Mouse (Mus musculus) midbrain, embryonic 11.5 days (tissue): ENCODE results near the gene Exoc6. TPM values are rescaled to one million over a fixed set of nuclear protein-coding genes. Genes with fewer than 3 reads are reported as not detected.

Experiments
- ATAC-seq: fragments of 200-750 bp; cut with Nextera tagmentation; 2 replicates; pipeline ENCODE4 v1.8.0; 2017; ENCODE audit warnings: moderate TSS enrichment, moderate library complexity; ENCODE audit not compliant: low FRiP score
- DNase-seq: peaks from one replicate; pipeline ENCODE4 v3.0.0; 2015; ENCODE audit warnings: low spot score; ENCODE audit errors: missing footprints
- H3K27ac ChIP-seq: fragments of 300-500 bp; sonication (generic); 2 replicates; pipeline ENCODE4 v1.5.1; 2014; ENCODE audit warnings: low read depth, low read length
- H3K27me3 ChIP-seq: fragments of 300-500 bp; sonication (generic); 2 replicates; pipeline ENCODE4 v1.6.1; 2014; ENCODE audit warnings: mild to moderate bottlenecking, low read length, moderate library complexity, mixed read lengths; ENCODE audit not compliant: control insufficient read depth, insufficient read depth
- H3K36me3 ChIP-seq: fragments of 300-500 bp; sonication (generic); 2 replicates; pipeline ENCODE4 v1.6.1; 2014; ENCODE audit warnings: mild to moderate bottlenecking, low read length, moderate library complexity, mixed read lengths; ENCODE audit not compliant: control insufficient read depth, insufficient read depth
- H3K4me1 ChIP-seq: fragments of 300-500 bp; sonication (generic); 2 replicates; pipeline ENCODE4 v1.6.1; 2014; ENCODE audit warnings: low read length; ENCODE audit not compliant: control insufficient read depth, insufficient read depth
- H3K4me2 ChIP-seq: fragments of 300-500 bp; sonication (generic); 2 replicates; pipeline ENCODE4 v1.6.1; 2014; ENCODE audit warnings: mild to moderate bottlenecking, moderate library complexity
- H3K4me3 ChIP-seq: fragments of 300-500 bp; sonication (generic); 2 replicates; pipeline ENCODE4 v1.5.1; 2014; ENCODE audit warnings: low read depth, low read length
- H3K9ac ChIP-seq: fragments of 300-500 bp; sonication (generic); 2 replicates; pipeline ENCODE4 v1.6.1; 2014; ENCODE audit warnings: low read length
- H3K9me3 ChIP-seq: fragments of 300-500 bp; sonication (generic); 2 replicates; pipeline ENCODE4 v1.6.1; 2016; ENCODE audit warnings: low read length; ENCODE audit not compliant: control insufficient read depth
- WGBS: fragments of 180-500 bp; shearing (Covaris S2); extraction: QIAGEN DNeasy Blood & Tissue Kit; methylation state at CpG from one replicate; pipeline ENCODE4 v1.1.7; 2014; 5-methylcytosine and 5-hydroxymethylcytosine counted together
- polyA plus RNA-seq: library from polyadenylated mRNA; unstranded; fragments of >200 nt; fragmentation: Nextera tagmentation; extraction: Ambion mirVana; gene quantifications from 2 replicates; pipeline ENCODE4 v1.2.1, GENCODE M21; 2014

Gene Exoc6
- polyA plus RNA-seq, 1 experiment from 2014 or later: 8.6 TPM

DNA sequence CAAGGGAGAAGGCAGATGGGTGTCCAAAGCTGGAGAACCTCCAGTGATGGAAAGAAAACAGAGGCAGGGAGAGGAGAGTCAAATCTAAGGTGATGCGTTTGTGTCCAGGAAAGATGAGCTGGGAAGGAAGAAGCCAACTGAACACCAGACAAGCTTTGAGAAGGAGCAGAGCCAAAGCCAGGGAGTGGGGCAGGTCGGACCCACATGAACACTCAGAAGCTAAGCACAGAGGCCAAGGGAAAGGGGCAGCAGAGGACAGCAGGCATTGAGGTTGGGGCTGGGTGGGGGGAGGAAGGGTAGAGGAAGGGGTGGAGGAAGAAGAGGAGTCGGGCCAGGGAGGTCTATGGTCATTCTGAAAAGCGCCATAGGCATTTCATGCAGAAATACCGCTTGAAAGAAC lies 17.0 kb upstream of the Exoc6 start:
- DNase-seq (no peak), ATAC-seq (no peak)
- no peak overlapping the region for H3K4me2 ChIP-seq
- H3K4me1 ChIP-seq: no peaks in the 10 kb centered on the region
- H3K36me3 ChIP-seq: no peaks in the 10 kb centered on the region
- H3K27me3 ChIP-seq: no peaks in the 10 kb centered on the region
- no peak overlapping the region for H3K9ac ChIP-seq
- H3K27ac ChIP-seq: no peak overlapping the region
- H3K4me3 ChIP-seq: no peak overlapping the region
- H3K9me3 ChIP-seq: no peaks in the 10 kb centered on the region
- 90% methylated on average over 5 of the region's 5 CpGs for WGBS

GRCm38 (mm10) chr19:37534737-37535365 lies 15.4 kb upstream of the Exoc6 start:
- no peaks in the 10 kb centered on the region for H3K27me3 ChIP-seq
- no peak overlapping the region for H3K27ac ChIP-seq
- H3K36me3 ChIP-seq: no peaks in the 10 kb centered on the region
- no peaks in the 10 kb centered on the region for H3K4me1 ChIP-seq
- no peaks in the 10 kb centered on the region for H3K9me3 ChIP-seq
- no peak overlapping the region for H3K4me2 ChIP-seq
- WGBS: 66% methylated on average over 3 of the region's 3 CpGs
- no peak for DNase-seq
- H3K4me3 ChIP-seq: no peak overlapping the region
- no peak overlapping the region for H3K9ac ChIP-seq
- no peak for ATAC-seq

- Histone ChIP-seq H3K4me2 (no peak overlapping the region), H3K9ac (no peak overlapping the region), H3K9me3 (no peaks in the 10 kb centered on the region), H3K27me3 (no peaks in the 10 kb centered on the region), H3K36me3 (no peaks in the 10 kb centered on the region), H3K4me3 (no peak overlapping the region), H3K4me1 (no peaks in the 10 kb centered on the region), H3K27ac (no peak overlapping the region)
- WGBS: 89% methylated on average over 7 of the region's 7 CpGs
- DNase-seq: no peak
- no peak for ATAC-seq
These were observed 13.8 kb upstream of the Exoc6 start for GRCm38 (mm10) chr19:37536426-37536825.

- 84% methylated on average over 1 of the region's 1 CpGs for WGBS
- ATAC-seq: no peak
- no peak overlapping the region for H3K4me2 ChIP-seq
- H3K4me1 ChIP-seq: no peaks in the 10 kb centered on the region
- H3K9ac ChIP-seq: no peak overlapping the region
- H3K4me3 ChIP-seq: no peak overlapping the region
- H3K27me3 ChIP-seq: no peaks in the 10 kb centered on the region
- no peaks in the 10 kb centered on the region for H3K36me3 ChIP-seq
- no peak for DNase-seq
- no peak overlapping the region for H3K27ac ChIP-seq
- H3K9me3 ChIP-seq: no peaks in the 10 kb centered on the region
These were observed 12.5 kb upstream of the Exoc6 start for GRCm38 (mm10) chr19:37537717-37538116.

DNA sequence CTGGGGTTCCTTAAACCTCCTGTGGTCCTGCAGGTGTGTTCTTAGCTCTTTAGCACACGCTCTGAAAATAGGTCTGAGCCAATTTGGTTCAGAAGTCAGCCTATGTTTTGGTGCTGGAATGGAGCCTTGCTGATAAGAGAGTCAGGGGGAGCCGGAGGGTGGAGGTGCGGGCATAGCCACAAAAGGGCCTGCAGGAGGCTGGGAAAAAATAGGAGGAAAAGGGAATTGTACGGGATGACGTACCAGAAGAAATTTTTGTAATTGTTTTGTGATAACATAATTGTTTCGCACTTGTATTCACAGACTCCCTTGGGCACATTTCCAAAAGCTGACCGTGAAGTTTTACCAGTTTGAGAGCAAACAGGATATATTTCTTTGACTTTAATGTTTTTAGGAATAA lies 10.0 kb upstream of the Exoc6 start:
- H3K27ac ChIP-seq: no peak overlapping the region
- H3K9me3 ChIP-seq: no peaks in the 10 kb centered on the region
- no peaks in the 10 kb centered on the region for H3K27me3 ChIP-seq
- H3K36me3 ChIP-seq: no peaks in the 10 kb centered on the region
- ATAC-seq (no peak), DNase-seq (no peak)
- no peak overlapping the region for H3K4me3 ChIP-seq
- WGBS: 79% methylated on average over 7 of the region's 7 CpGs
- no peak overlapping the region for H3K9ac ChIP-seq
- no peaks in the 10 kb centered on the region for H3K4me1 ChIP-seq
- no peak overlapping the region for H3K4me2 ChIP-seq

DNA sequence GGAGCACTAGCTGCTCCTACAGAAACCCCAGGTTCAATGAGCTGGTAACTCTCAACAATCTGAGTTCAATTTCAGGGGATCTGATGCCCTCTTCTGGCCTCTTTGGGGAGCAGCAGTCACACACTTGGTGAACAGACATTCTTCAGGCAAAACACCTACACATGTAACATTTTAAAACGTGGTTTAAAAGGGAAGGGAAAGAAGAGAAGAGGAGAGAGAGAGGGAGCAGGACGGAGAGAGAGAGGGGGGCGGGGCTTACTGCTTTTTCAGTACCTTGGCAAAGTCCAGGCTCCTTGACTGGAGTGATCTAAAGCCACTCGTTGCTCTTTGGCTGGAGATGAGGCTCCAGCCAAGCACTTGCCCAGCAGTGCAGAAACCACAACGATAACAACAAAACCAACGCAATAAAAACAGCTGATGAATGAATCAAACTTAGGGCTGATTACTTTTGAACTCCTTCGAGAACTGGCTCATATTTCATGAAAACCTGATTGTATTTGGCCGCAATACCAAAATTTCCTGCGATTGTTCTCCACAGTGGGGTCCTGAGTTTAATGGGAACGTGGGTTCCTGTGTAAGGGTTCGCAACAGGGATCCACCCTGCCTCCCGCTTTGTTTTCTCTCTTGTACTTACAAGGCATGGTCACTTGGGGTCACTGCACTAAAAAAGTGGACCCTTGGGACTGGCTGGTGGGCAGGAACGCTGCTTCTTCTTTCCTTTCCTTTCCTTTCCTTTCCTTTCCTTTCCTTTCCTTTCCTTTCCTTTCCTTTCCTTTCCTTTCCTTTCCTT lies 6.5 kb upstream of the Exoc6 start:
- DNase-seq (no peak), ATAC-seq (no peak)
- H3K4me3 ChIP-seq: no peak overlapping the region
- no peak overlapping the region for H3K9ac ChIP-seq
- no peaks in the 10 kb centered on the region for H3K36me3 ChIP-seq
- no peaks in the 10 kb centered on the region for H3K4me1 ChIP-seq
- 62% methylated on average over 13 of the region's 13 CpGs for WGBS
- H3K27ac ChIP-seq: no peak overlapping the region
- no peaks in the 10 kb centered on the region; the same call in 1 of the 2 replicates for H3K27me3 ChIP-seq
- no peak overlapping the region for H3K4me2 ChIP-seq
- H3K9me3 ChIP-seq: no peaks in the 10 kb centered on the region

- Histone ChIP-seq H3K9ac (no peak overlapping the region), H3K9me3 (no peaks in the 10 kb centered on the region), H3K4me1 (no peaks in the 10 kb centered on the region), H3K4me3 (no peak overlapping the region), H3K36me3 (no peaks in the 10 kb centered on the region), H3K4me2 (no peak overlapping the region), H3K27me3 (peaks cover 1% of the 10 kb centered on the region), H3K27ac (no peak overlapping the region)
- DNase-seq (no peak), ATAC-seq (no peak)
- WGBS: 92% methylated on average over 9 of the region's 9 CpGs
These were observed 5.7 kb upstream of the Exoc6 start for GRCm38 (mm10) chr19:37544476-37544875.

DNA sequence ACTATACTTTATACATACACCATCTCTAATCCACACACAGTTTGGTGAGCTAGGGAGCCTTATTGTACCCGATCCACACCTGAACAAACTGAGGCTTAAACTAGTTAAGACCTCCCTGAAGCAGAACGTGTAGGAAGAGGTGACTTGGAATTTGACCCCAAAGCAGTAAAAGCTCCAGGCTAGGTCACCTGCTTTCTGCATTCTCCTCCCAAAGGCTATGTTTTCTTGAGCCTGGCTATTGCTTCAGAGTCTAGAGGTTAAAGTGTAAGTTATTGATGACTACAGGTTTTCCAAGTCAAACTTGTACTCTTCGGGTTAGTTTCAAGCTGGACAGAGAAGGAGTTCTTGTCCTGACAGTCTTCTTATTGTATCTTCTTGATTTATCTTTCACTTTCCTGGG lies 5.0 kb upstream of the Exoc6 start:
- WGBS: 78% methylated on average over 3 of the region's 3 CpGs
- H3K9me3 ChIP-seq: no peaks in the 10 kb centered on the region
- no peak for ATAC-seq
- DNase-seq: no peak
- H3K9ac ChIP-seq: no peak overlapping the region
- no peaks in the 10 kb centered on the region for H3K36me3 ChIP-seq
- no peak overlapping the region for H3K4me2 ChIP-seq
- H3K27me3 ChIP-seq: peaks cover 3% of the 10 kb centered on the region
- H3K27ac ChIP-seq: no peak overlapping the region
- H3K4me1 ChIP-seq: peaks cover 2% of the 10 kb centered on the region; the same call in 1 of the 2 replicates
- no peak overlapping the region for H3K4me3 ChIP-seq

GRCm38 (mm10) chr19:37545725-37546124 lies 4.5 kb upstream of the Exoc6 start:
- no peak overlapping the region for H3K9ac ChIP-seq

More at GRCm38 (mm10) chr19:37545725-37546124, 4.5 kb upstream of the Exoc6 start:
- H3K27me3 ChIP-seq: peaks cover 3% of the 10 kb centered on the region
- H3K36me3 ChIP-seq: no peaks in the 10 kb centered on the region
- no peak overlapping the region for H3K4me3 ChIP-seq
- 91% methylated on average over 6 of the region's 6 CpGs for WGBS
- H3K4me2 ChIP-seq: no peak overlapping the region
- ATAC-seq (no peak), DNase-seq (no peak)
- H3K4me1 ChIP-seq: peaks cover 3% of the 10 kb centered on the region; the same call in 1 of the 2 replicates
- no peaks in the 10 kb centered on the region for H3K9me3 ChIP-seq
- no peak overlapping the region for H3K27ac ChIP-seq
